Mouse (Mus musculus) stomach, postnatal 0 days (tissue): ENCODE measurements around the gene Efcab2. TPM values are rescaled to one million over a fixed set of nuclear protein-coding genes. Genes with fewer than 3 reads are reported as not detected.
"Not testable (repeated sequence)": the region's sequence is repeated elsewhere in the genome, so short reads cannot be mapped to it uniquely, and the experiment has no call there.

Source experiments
- ATAC-seq: fragments of 200-750 bp; cut with Nextera tagmentation; 2 replicates; pipeline ENCODE4 v1.8.0; 2017; ENCODE audit not compliant: low FRiP score, low TSS enrichment
- DNase-seq: peaks from one replicate; pipeline ENCODE4 v3.0.0-alpha.2; 2016; ENCODE audit warnings: low spot score
- H3K27ac ChIP-seq: fragments of 300-500 bp; sonication (generic); replicated peaks from 2 replicates; pipeline ENCODE4 v1.5.1; 2014; ENCODE audit warnings: mild to moderate bottlenecking, control low read depth
- H3K27me3 ChIP-seq: fragments of 300-500 bp; sonication (generic); 2 replicates; pipeline ENCODE4 v1.6.1; 2014; ENCODE audit warnings: low read length; ENCODE audit not compliant: control insufficient read depth, insufficient read depth
- H3K36me3 ChIP-seq: fragments of 300-500 bp; sonication (generic); 2 replicates; pipeline ENCODE4 v1.6.1; 2014; ENCODE audit warnings: low read length, mixed read lengths; ENCODE audit not compliant: control insufficient read depth, insufficient read depth
- H3K4me1 ChIP-seq: fragments of 300-500 bp; sonication (generic); replicated peaks from 2 replicates; pipeline ENCODE4 v1.6.1; 2014; ENCODE audit warnings: antibody characterized with exemption; ENCODE audit not compliant: control insufficient read depth, insufficient read depth
- H3K4me2 ChIP-seq: fragments of 300-500 bp; sonication (generic); replicated peaks from 2 replicates; pipeline ENCODE4 v1.6.1; 2014; ENCODE audit warnings: low read depth, mild to moderate bottlenecking, control low read depth, moderate library complexity
- H3K4me3 ChIP-seq: fragments of 300-500 bp; sonication (generic); 2 replicates; pipeline ENCODE4 v1.5.1; 2014; ENCODE audit warnings: low read depth, low read length, control low read depth
- H3K9ac ChIP-seq: fragments of 300-500 bp; sonication (generic); 2 replicates; pipeline ENCODE4 v1.6.1; 2014; ENCODE audit warnings: mild to moderate bottlenecking, low read length, control low read depth, mixed read lengths
- H3K9me3 ChIP-seq: fragments of 300-500 bp; sonication (generic); 2 replicates; pipeline ENCODE4 v1.6.1; 2016; ENCODE audit warnings: low read length; ENCODE audit not compliant: control insufficient read depth
- CTCF ChIP-seq: IDR thresholded peaks from 2 replicates; pipeline ENCODE4 v1.5.1; 2016; ENCODE audit warnings: antibody characterized with exemption, low read depth, mild to moderate bottlenecking, moderate library complexity
- EP300 ChIP-seq: optimal IDR thresholded peaks from 2 replicates; pipeline ENCODE3; 2016; ENCODE audit warnings: antibody characterized with exemption
- WGBS: fragments of 180-500 bp; shearing (Covaris S2); extraction: QIAGEN DNeasy Blood & Tissue Kit; methylation state at CpG from one replicate; pipeline ENCODE4 v1.1.7; 2014; 5-methylcytosine and 5-hydroxymethylcytosine counted together
- polyA plus RNA-seq: library from polyadenylated mRNA; unstranded; fragments of >200 nt; fragmentation: Nextera tagmentation; extraction: Ambion mirVana; gene quantifications from 2 replicates; pipeline ENCODE4 v1.2.1, GENCODE M21; 2015

Efcab2 gene
- polyA plus RNA-seq, 1 experiment from 2014 or later, result 3.7 TPM

DNA sequence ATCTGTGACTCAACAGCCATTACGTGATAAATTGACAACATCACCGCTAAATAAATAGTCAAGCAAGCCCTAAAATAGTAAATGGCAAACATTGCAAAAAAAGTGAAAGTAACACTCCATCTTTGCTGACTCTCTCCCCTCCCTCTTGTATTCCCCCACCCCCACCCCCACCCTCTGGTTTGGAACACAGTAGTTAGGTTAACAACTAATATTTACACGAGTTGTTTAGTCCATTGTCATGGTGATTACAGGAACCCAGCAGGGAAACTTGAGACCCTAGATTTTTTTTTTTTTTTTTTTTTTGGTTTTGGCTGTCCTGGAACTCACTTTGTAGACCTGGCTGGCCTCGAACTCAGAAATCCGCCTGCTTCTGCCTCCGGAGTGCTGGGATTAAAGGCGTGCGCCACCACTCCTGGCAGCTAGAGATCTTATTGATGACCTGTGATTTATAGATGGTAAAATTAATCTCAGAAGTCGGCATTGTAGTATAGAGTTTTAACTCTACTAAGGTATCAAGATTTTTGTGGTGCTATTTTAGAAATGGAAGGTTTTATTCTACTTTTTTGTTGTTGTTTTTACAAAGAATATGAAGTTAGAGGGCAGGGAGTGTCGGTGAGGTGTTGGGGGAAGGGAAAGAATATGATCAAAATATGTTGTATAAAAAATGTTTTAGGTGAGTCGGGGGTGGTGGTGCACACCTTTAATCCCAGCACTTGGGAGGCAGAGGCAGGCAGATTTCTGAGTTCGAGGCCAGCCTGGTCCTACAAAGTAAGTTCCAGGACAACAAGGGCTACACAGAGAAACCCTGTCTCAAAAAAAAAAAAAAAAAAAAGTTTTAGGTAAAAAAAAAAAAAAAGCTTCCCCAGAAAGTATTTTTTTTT, 1.1 kb downstream of the Efcab2 start:
- Histone ChIP-seq H3K36me3 (no peaks in the 10 kb centered on the region), H3K4me3 (peak overlapping the region; percentile 79), H3K27me3 (no peaks in the 10 kb centered on the region), H3K4me1 (no peaks in the 10 kb centered on the region), H3K9me3 (no peaks in the 10 kb centered on the region), H3K27ac (peak overlapping the region; percentile 100), H3K4me2 (peak overlapping the region; percentile 78), H3K9ac (peak overlapping the region; percentile 99)
- DNase-seq (no peak), ATAC-seq (peak; percentile 10; the same call in 1 of the 2 replicates)
- TF ChIP-seq EP300 (peak; percentile 3), CTCF (no peak)
- WGBS, result 54% methylated on average over 12 of the region's 12 CpGs

DNA sequence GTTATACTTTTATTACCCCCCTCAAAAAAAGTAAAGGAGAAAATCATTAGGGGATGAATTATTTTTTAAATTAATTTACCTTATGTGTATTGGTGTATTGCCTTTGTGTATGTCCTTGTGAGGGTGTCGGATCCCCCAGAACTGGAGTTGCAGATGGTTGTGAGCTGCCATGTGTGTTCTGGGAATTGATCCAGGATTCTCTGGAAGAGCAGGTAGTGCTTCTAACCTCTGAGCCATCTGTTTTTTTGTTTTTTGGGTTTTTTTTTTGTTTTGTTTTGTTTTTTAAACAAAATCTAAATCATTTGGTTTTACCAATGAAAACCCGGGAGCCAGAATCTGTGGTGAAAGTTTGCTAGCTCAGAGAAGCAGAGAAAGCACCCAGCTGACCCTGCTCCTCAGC, 1.8 kb downstream of the Efcab2 start:
- no peaks in the 10 kb centered on the region for H3K36me3 ChIP-seq
- no peak overlapping the region for H3K4me3 ChIP-seq
- TF ChIP-seq EP300 (no peak), CTCF (no peak)
- no peak overlapping the region for H3K27ac ChIP-seq
- H3K4me1 ChIP-seq, result no peaks in the 10 kb centered on the region
- H3K9ac ChIP-seq, result no peak overlapping the region
- no peaks in the 10 kb centered on the region for H3K9me3 ChIP-seq
- no peaks in the 10 kb centered on the region for H3K27me3 ChIP-seq
- DNase-seq (no peak), ATAC-seq (no peak)
- WGBS, result 61% methylated on average over 2 of the region's 2 CpGs
- H3K4me2 ChIP-seq, result no peak overlapping the region

DNA sequence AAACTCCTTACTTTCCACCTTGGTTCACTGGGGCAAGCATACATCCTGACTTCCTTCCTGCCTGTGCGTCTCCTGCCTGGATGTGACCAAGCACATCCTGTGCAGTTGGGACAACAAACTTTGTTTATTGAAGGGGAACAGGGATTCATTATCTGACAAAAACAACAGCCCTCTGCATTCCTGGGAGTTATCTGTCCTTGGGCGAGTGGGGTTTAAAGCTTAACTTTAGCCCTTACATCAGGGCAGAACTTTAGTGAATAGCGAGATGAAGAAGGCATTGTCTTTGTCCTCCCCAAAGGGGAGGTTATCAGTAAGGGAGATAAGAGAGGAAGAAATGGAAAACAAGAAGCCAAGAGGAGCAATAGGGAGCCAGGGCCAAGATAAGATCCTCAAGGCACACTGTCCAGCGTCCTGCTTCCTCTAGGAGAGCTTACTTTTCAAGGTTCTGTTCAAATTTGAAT, 3.0 kb downstream of the Efcab2 start:
- no peaks in the 10 kb centered on the region for H3K4me1 ChIP-seq
- no peak overlapping the region for H3K9ac ChIP-seq
- no peak overlapping the region for H3K27ac ChIP-seq
- 60% methylated on average over 4 of the region's 4 CpGs for WGBS
- no peak overlapping the region for H3K4me3 ChIP-seq
- no peaks in the 10 kb centered on the region for H3K27me3 ChIP-seq
- H3K9me3 ChIP-seq, result no peaks in the 10 kb centered on the region
- no peak overlapping the region for H3K4me2 ChIP-seq
- ATAC-seq (no peak), DNase-seq (no peak)
- TF ChIP-seq EP300, result no peak
- TF ChIP-seq CTCF, result no peak
- H3K36me3 ChIP-seq, result no peaks in the 10 kb centered on the region

DNA sequence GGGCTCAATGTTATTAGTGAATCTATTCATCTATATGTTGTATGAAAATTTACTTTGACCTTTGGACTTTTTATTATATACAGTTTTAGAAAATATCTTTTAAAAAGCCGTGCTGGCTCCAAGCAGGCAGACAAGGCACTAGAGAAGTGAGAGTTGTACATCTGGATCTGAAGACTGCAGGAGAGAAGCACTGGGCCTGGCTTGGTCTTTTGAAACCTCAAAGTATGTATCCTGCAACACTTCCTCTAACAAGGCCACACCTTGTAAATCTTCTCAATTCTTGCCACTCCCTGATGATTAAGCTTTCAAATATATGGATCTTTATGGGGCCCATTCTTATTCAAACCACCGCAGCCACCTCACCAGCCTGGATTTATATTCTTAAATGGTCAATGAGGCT, 7.5 kb downstream of the Efcab2 start:
- ATAC-seq, H3K4me3 ChIP-seq, H3K27ac ChIP-seq: not testable (repeated sequence)

DNA sequence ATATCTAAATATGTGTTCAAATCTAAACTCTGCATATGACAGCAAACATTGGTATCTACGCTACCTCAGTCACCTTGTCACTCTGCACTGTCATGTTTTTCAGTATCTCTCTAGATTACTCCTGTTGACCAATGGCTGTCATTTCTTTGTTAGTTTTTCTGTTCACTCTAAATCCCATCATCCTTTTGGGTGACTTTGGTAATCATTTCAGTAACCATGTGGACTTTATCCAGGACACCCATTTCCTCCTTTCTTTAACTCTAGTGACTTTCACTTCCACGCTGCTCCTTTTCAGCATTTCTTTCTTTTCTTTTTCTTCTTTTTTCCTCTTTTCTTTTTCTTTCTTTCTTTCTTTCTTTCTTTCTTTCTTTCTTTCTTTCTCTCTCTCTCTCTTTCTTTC, 13.7 kb downstream of the Efcab2 start:
- no peaks in the 10 kb centered on the region for H3K9me3 ChIP-seq
- 89% methylated on average over 2 of the region's 2 CpGs for WGBS
- no peak overlapping the region for H3K27ac ChIP-seq
- H3K4me2 ChIP-seq, result no peak overlapping the region
- ATAC-seq (no peak), DNase-seq (no peak)
- no peaks in the 10 kb centered on the region for H3K4me1 ChIP-seq
- no peaks in the 10 kb centered on the region for H3K36me3 ChIP-seq
- no peak for TF ChIP-seq CTCF
- no peak for TF ChIP-seq EP300
- no peaks in the 10 kb centered on the region for H3K27me3 ChIP-seq
- no peak overlapping the region for H3K9ac ChIP-seq
- H3K4me3 ChIP-seq, result no peak overlapping the region

More for the DNA sequence above, 7.5 kb downstream of the Efcab2 start:
- H3K9ac ChIP-seq, H3K27me3 ChIP-seq, DNase-seq, H3K4me2 ChIP-seq, H3K9me3 ChIP-seq, H3K4me1 ChIP-seq, H3K36me3 ChIP-seq: not testable (repeated sequence)
- WGBS, result 62% methylated on average over 2 of the region's 2 CpGs

GRCm38 (mm10) chr1:178423662-178424061, 17.8 kb downstream of the Efcab2 start:
- Histone ChIP-seq H3K4me3 (no peak overlapping the region), H3K4me2 (no peak overlapping the region), H3K9me3 (no peaks in the 10 kb centered on the region), H3K4me1 (no peaks in the 10 kb centered on the region), H3K36me3 (no peaks in the 10 kb centered on the region), H3K27ac (no peak overlapping the region), H3K9ac (no peak overlapping the region), H3K27me3 (no peaks in the 10 kb centered on the region)
- WGBS, result 94% methylated on average over 1 of the region's 1 CpGs
- TF ChIP-seq EP300 (no peak), CTCF (no peak)
- ATAC-seq, result no peak
- DNase-seq, result no peak
